Mouse (Mus musculus) liver, embryonic 14.5 days (tissue): ENCODE measurements around the gene Scyl1.

ENCODE experiments used
- CTCF ChIP-seq: IDR thresholded peaks from 2 replicates; pipeline ENCODE4 v1.5.1; 2016; ENCODE audit warnings: antibody characterized with exemption, low read depth, control low read depth
- EP300 ChIP-seq: IDR thresholded peaks from 2 replicates; pipeline ENCODE4 v1.6.1; 2016; ENCODE audit warnings: antibody characterized with exemption, low read depth

GRCm38 (mm10) chr19:5763163-5763562 is 8.1 kb downstream of the Scyl1 start:
- TF ChIP-seq CTCF (no peak), EP300 (no peak)
